Mouse (Mus musculus): ENCODE measurements around the gene Haspin. TPM values are rescaled to one million over a fixed set of nuclear protein-coding genes. Genes with fewer than 3 reads are reported as not detected.

The Haspin gene
- not detected for polyA plus RNA-seq (2015; fragmentation: Illumina TruSeq; extraction: RNeasy Lipid Tissue Mini Kit (QIAGEN cat#74804); ENCODE audit: insufficient read depth, low read depth, low replicate concordance)

GRCm38 (mm10) chr11:73137591-73138501 lies at the start of gene Haspin:
Gene Haspin (minus strand): TSS chr11:73138294.

GRCm38 (mm10) chr11:73176608-73177508 lies 38.8 kb upstream of the Haspin start, which contains the start of the genes Emc6 and Tax1bp3:
Gene Emc6 (minus strand): TSS chr11:73177037.
Gene Tax1bp3 (plus strand): TSS chr11:73177083.

GRCm38 (mm10) chr11:73159957-73160810 lies 22.1 kb upstream of the Haspin start, which contains the start of gene P2rx5:
Gene P2rx5 (plus strand): TSS chr11:73160421.

GRCm38 (mm10) chr11:73090283-73090682 lies 47.8 kb downstream of the Haspin start, which contains the start of gene Itgae:
Gene Itgae (plus strand): TSS chr11:73090583.

Other genes with a start within 250 kb of the Haspin start
- gene Atp2a3, start 177.1 kb downstream of the Haspin start, polyA plus RNA-seq (2015; fragmentation: Illumina TruSeq; extraction: RNeasy Lipid Tissue Mini Kit (QIAGEN cat#74804); ENCODE audit: insufficient read depth, low read depth, low replicate concordance): 35.0 TPM
- 52.6 TPM for gene P2rx1, start 139.2 kb downstream of the Haspin start, polyA plus RNA-seq (2015; fragmentation: Illumina TruSeq; extraction: RNeasy Lipid Tissue Mini Kit (QIAGEN cat#74804); ENCODE audit: insufficient read depth, low read depth, low replicate concordance)
- gene Camkk1, start 119.3 kb downstream of the Haspin start, polyA plus RNA-seq (2015; fragmentation: Illumina TruSeq; extraction: RNeasy Lipid Tissue Mini Kit (QIAGEN cat#74804); ENCODE audit: insufficient read depth, low read depth, low replicate concordance): 6.9 TPM
- gene Ncbp3, start 90.5 kb downstream of the Haspin start, polyA plus RNA-seq (2015; fragmentation: Illumina TruSeq; extraction: RNeasy Lipid Tissue Mini Kit (QIAGEN cat#74804); ENCODE audit: insufficient read depth, low read depth, low replicate concordance): 1.5 TPM
- gene Itgae, start 47.7 kb downstream of the Haspin start, polyA plus RNA-seq (2015; fragmentation: Illumina TruSeq; extraction: RNeasy Lipid Tissue Mini Kit (QIAGEN cat#74804); ENCODE audit: insufficient read depth, low read depth, low replicate concordance): not detected
- not detected for gene P2rx5, start 22.1 kb upstream of the Haspin start, polyA plus RNA-seq (2015; fragmentation: Illumina TruSeq; extraction: RNeasy Lipid Tissue Mini Kit (QIAGEN cat#74804); ENCODE audit: insufficient read depth, low read depth, low replicate concordance)
- 14.7 TPM for gene Emc6, start 38.7 kb upstream of the Haspin start, polyA plus RNA-seq (2015; fragmentation: Illumina TruSeq; extraction: RNeasy Lipid Tissue Mini Kit (QIAGEN cat#74804); ENCODE audit: insufficient read depth, low read depth, low replicate concordance)
- 16.3 TPM for gene Tax1bp3, start 38.8 kb upstream of the Haspin start, polyA plus RNA-seq (2015; fragmentation: Illumina TruSeq; extraction: RNeasy Lipid Tissue Mini Kit (QIAGEN cat#74804); ENCODE audit: insufficient read depth, low read depth, low replicate concordance)
- gene Ctns, start 60.7 kb upstream of the Haspin start, polyA plus RNA-seq (2015; fragmentation: Illumina TruSeq; extraction: RNeasy Lipid Tissue Mini Kit (QIAGEN cat#74804); ENCODE audit: insufficient read depth, low read depth, low replicate concordance): 8.1 TPM
- 3.1 TPM for gene Shpk, start 61.2 kb upstream of the Haspin start, polyA plus RNA-seq (2015; fragmentation: Illumina TruSeq; extraction: RNeasy Lipid Tissue Mini Kit (QIAGEN cat#74804); ENCODE audit: insufficient read depth, low read depth, low replicate concordance)
- gene Trpv1, start 96.0 kb upstream of the Haspin start, polyA plus RNA-seq (2015; fragmentation: Illumina TruSeq; extraction: RNeasy Lipid Tissue Mini Kit (QIAGEN cat#74804); ENCODE audit: insufficient read depth, low read depth, low replicate concordance): not detected
- not detected for gene Trpv3, start 129.1 kb upstream of the Haspin start, polyA plus RNA-seq (2015; fragmentation: Illumina TruSeq; extraction: RNeasy Lipid Tissue Mini Kit (QIAGEN cat#74804); ENCODE audit: insufficient read depth, low read depth, low replicate concordance)
- gene Aspa, start 191.3 kb upstream of the Haspin start, polyA plus RNA-seq (2015; fragmentation: Illumina TruSeq; extraction: RNeasy Lipid Tissue Mini Kit (QIAGEN cat#74804); ENCODE audit: insufficient read depth, low read depth, low replicate concordance): 1.7 TPM
- not detected for gene Gm49340, start 191.4 kb upstream of the Haspin start, polyA plus RNA-seq (2015; fragmentation: Illumina TruSeq; extraction: RNeasy Lipid Tissue Mini Kit (QIAGEN cat#74804); ENCODE audit: insufficient read depth, low read depth, low replicate concordance)
- not detected for gene Spata22, start 191.4 kb upstream of the Haspin start, polyA plus RNA-seq (2015; fragmentation: Illumina TruSeq; extraction: RNeasy Lipid Tissue Mini Kit (QIAGEN cat#74804); ENCODE audit: insufficient read depth, low read depth, low replicate concordance)
- gene Olfr20, start 212.5 kb upstream of the Haspin start, polyA plus RNA-seq (2015; fragmentation: Illumina TruSeq; extraction: RNeasy Lipid Tissue Mini Kit (QIAGEN cat#74804); ENCODE audit: insufficient read depth, low read depth, low replicate concordance): not detected
- not detected for gene Olfr376, start 233.0 kb upstream of the Haspin start, polyA plus RNA-seq (2015; fragmentation: Illumina TruSeq; extraction: RNeasy Lipid Tissue Mini Kit (QIAGEN cat#74804); ENCODE audit: insufficient read depth, low read depth, low replicate concordance)